Mouse (Mus musculus): ENCODE measurements around the gene Bcan.

DNA sequence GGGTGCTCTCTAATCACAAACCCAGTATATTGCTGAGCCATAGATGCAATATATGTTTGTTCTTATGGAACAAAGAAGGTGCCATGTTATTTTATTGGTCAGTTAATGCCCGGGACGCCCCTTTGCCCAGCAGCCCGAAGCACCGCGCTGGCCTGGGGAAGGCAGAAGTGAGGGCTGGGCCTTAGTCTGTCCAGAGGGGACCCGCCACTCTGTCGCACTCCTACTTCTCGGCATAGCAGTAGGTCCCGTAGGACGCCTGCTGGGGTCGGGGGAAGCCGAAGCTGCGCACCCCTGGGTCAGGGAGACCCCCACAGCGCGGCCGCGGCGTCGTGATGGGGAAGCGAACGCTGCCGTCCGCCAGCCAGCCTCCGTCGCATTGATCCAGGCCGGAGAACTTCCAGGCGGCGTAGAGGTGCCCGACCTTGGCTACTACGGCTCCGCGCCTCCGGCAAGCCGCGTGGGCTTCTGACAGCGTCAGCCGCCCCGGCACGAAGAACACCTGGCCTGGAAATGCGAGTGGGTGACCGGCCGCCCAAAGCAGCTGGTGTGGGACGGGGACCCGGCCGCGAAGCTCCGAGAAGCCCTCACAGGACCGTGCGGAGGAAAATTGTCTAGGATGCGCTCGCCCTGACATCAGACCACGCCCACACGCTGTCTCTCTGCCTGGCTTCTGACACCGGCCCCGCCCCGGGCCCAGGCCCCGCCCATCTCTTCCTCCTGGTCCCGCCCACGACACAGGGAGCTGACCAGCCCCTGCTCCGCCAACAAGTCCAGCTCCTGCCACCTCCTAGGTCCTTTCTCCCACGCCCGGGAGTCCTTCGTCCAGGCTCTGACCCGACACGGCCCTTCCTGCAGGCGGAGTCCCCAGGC, 22.5 kb upstream of the Bcan start:
- TF ChIP-seq POLR2A (IDR thresholded peaks at IDR 0.05; ENCODE audit: control insufficient read depth, low read depth, low read length) (no peak; the same call in 1 of the 2 replicates), CTCF (IDR thresholded peaks at IDR 0.05; ENCODE audit: control insufficient read depth, insufficient read depth, insufficient replicate concordance, low read depth, low read length) (no peak)
